Mouse (Mus musculus) thymus, postnatal 25 days (tissue): Measurements from ENCODE around the gene Laptm5.

Experiments
- DNase-seq: peaks from one replicate; pipeline ENCODE4 v3.0.0; 2022

The Laptm5 gene

GRCm38 (mm10) chr4:130913077-130913476, at the start of gene Laptm5:
TSS of gene Laptm5 (plus strand) at chr4:130913125.
- DNase-seq: peak; percentile 85

GRCm38 (mm10) chr4:130865460-130865859, 47.5 kb upstream of the Laptm5 start:
- no peak for DNase-seq

GRCm38 (mm10) chr4:130865901-130866371, 47.0 kb upstream of the Laptm5 start:
- no peak for DNase-seq

- no peak for DNase-seq
Observed at GRCm38 (mm10) chr4:130867940-130868339, 45.0 kb upstream of the Laptm5 start.

GRCm38 (mm10) chr4:130868803-130869202, 44.1 kb upstream of the Laptm5 start:
- DNase-seq: no peak

GRCm38 (mm10) chr4:130872414-130872813, 40.5 kb upstream of the Laptm5 start:
- DNase-seq: no peak

DNA sequence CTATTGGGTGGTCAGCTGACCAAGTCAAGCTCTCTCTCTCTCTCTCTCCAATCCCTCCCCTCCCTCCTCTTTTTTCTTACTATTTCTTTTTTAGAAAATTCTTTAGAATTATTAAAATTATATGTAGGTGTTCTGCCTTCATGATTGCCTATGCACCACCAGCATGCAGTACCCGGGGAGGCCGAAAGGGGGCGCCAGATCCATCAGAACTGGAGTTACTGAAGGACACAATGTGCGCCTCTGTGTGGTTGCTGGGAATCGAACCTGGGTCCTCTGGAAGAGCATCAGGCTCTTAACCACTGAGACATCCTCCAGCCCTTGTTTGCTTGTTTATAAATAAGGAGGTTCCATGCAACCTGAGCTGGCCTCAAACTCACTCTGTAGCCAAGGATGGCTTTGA, 39.5 kb upstream of the Laptm5 start:
- no peak for DNase-seq

DNA sequence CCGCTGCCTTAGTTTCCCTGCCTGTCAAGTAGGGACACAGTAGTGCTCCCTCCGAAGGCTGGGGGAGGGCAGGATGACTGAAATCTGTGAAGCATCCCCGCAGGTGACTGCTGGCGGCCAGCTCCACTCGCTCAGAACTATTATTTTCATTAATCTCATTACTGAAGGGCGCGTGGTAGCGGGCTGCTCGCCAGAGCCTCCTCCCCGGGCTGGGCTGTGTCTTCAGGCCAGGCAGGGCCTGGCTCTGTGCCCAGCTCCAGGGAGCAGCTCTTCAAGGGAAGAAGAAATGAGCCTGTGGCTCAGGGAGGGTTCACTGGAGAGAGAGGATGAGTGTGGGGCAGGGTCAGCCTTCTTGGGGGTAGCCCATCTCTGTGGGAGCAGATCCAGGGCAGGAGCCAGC, 38.3 kb upstream of the Laptm5 start:
- DNase-seq: no peak

DNA sequence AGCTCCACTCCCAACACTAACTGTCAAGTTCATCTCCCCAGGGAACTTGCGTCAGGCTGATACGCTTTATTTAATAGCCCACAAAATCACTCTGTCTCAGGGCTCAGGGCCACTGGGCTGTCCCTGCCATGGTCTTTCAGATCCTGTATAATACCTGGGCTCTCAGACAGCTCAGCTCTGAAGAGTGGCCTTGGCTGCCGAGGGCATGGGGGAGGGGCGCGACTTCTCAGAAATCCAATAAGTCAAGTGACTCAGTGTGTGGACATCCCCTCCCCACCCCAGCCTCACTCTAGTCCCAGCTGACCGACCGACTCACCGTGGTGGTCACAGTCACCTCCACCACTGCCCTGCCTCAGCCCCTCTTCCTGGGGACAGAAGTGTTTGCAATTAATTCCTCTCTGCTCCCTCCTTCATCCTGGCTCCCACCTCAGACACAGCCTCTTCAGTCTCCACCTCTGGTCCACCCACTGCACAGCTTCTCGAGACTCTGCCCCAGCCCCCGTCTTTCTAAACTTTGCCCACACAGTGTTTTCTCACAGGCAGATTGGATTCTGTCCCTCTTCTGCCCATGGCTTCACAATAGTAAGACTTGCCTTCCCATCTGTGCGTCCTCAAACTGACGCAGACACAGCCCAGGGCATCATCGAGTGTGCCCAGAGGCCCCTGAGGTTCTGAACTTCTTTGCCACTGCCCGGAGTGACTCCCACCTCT, 36.8 kb upstream of the Laptm5 start:
- no peak for DNase-seq

DNA sequence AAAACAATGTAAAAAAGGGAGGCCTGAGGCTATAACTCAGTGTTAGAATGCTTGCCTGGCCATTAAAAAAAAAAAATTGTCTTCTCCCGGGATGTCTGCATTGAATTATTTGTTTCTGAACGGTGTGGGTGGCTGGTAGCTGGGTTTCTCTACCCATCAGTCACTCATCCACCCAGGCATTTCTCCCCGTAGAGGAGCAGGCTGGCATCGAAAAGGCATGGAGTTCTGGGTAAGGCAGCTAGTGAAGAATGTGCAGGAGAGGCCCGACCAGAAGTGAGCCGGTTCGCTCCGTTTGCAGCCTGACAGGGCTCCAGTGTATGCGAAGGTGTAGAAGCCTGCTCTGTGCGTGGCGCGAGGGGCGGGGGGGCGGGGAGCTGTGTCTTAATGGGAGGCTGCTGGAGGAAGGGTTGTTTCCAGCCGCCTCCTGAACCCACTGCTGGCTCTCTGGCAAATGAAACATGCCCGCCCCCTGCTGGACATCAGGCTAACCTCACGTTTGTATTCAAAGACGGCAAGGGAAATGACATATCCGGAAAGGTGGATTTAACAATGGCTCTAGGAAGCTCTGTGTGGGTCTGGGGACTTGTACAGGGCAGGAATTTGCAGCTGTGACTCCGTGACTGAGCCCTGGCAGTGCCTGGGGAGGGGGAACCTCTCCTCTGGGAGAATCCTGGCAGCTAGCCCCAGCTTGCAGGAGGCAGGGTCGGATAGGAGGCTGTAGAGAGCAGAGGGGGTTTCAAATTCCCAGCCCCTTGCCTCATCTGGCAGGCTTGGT, 34.5 kb upstream of the Laptm5 start:
- peak; percentile 83 for DNase-seq

DNA sequence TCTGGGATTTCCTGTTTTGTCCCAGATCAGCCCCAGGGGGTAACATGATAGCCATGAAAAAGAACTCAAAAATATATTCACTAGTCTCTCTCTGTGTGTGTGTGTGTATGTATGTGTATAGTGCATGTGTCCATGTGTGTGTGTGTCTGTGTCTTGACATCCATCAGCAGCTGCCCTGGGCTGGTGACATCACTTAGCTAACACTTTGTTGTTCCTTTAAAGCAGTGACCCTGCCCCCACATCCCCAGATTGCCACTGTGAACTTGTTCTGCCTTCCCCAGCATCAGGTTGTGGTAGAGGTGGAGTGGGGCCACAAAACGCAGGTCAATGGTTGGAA, 33.9 kb upstream of the Laptm5 start:
- no peak for DNase-seq

DNA sequence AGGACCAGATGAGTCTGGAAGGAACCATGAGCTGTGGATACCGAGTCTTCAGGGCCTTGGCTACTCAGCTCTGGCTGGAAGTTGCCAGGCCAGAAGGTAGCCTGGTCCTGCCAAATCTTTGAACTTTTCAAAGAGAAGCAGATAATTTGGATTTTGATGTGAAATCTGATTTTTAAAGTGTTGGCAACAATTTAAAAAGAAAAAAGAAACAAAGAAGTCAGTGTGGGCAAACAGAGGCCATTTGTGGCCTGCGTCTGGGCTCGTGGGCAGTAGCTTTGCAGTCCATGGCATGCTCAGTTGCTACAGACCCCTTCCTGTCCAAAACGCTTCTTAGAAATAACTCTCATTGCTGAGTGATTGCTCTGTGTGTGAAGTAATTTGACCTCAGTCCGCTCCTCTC, 31.6 kb upstream of the Laptm5 start:
- DNase-seq: no peak

DNA sequence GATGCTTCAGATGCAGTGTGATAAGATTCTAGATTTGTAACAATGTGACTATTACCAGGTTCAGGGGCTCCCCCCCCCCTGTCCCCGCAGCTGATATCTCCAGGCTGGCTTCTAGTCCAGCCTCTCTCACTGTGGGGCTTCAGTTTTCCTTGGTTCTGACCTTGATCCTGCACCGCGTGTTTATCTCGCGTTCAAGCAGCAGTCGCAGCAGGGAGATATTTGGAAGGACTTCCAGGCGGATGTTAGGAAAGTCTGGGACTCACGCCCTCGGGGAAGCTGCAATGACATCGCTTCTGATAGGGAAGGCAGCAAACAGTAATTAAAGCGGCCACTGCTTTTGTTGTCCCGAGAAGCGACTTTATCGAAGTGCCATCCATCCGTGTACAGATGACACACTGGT, 30.2 kb upstream of the Laptm5 start:
- no peak for DNase-seq

- no peak for DNase-seq
Observed at GRCm38 (mm10) chr4:130883820-130884533, 28.9 kb upstream of the Laptm5 start.

DNA sequence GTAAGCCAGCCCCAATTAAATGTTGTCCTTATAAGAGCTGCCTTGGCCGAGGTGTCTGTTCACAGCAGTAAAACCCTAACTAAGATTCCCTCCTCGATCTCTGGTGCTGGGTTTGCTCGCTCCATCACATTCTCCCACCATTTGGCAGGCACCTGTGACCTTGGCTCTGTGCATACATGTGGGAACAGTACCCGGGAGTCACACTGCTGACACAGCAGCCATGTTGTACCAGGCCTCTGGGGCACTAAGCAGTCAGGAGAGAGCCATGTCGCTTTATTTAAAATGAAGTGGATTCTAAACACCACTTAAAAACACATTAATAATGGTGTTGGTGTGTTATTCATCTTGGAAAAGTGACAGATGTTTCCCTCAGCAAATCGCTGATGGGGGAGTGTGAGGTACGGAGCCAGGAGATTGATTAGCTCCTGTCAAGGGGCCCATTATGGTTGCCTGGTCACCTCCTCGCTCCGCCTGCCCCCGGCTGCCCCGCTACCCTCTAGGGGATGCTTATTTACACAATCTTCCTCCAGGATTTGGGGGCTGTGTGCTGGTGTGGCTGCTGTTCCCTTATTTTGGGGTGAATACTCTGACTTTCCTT, 25.7 kb upstream of the Laptm5 start:
- DNase-seq: no peak

DNA sequence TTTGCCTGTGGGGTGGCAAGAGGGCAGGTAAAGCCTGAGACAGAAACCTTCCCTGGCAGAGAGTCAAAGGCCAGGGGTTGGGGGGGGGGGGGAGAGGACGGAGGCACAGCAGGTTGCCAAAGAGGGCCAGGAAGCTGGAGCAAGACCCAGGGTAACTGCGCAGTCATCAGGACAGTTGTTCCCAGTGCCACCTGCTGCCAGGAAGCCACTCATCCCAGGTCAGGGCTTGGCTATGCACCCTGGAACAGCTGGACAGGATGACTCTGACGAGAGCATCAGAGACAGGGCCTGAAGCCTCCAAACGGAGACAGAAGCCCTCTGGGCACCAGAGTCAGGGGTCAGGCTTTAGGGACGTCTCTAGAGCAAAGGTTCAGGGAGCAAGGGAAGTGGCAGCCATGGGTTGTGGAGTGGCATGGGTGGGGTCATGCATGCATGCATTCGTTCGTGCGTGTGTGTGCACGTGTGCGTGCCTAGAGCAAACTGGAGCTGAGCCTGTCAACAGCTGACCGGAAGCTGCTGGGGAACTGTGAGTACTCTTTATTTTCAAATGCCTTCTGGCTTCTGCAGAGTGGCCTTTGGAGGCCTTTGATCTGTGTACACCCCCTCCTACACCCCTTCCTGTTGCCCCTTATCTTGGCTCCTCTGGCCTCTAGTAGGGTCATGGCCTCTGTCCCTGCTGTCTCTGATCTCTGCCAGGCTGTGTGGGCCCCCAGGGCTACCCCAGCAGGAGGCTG, 23.0 kb upstream of the Laptm5 start:
- no peak for DNase-seq

GRCm38 (mm10) chr4:130890511-130890840, 22.4 kb upstream of the Laptm5 start:
- no peak for DNase-seq

GRCm38 (mm10) chr4:130892001-130892587, 20.8 kb upstream of the Laptm5 start:
- peak; percentile 71 for DNase-seq

DNA sequence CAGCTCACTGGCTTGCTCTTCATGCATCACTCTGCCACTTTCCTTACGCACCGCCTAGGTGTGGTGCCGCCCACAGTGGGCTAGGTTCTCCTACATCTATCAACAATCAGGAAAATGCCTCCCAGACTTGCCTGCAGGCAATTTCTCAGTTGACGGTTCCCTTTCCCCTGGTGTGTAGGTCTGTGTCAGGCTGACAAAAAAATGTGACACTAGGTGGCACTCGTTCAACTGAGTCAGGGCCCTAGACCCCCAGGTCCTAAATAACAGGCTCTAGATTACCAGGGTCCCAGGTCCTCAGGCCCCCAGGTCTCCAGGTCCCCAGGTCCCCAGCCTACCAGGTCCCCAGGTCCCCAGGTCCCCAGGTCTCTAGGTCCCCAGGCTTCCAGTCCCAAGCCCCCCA, 19.2 kb upstream of the Laptm5 start:
- DNase-seq: no peak

DNA sequence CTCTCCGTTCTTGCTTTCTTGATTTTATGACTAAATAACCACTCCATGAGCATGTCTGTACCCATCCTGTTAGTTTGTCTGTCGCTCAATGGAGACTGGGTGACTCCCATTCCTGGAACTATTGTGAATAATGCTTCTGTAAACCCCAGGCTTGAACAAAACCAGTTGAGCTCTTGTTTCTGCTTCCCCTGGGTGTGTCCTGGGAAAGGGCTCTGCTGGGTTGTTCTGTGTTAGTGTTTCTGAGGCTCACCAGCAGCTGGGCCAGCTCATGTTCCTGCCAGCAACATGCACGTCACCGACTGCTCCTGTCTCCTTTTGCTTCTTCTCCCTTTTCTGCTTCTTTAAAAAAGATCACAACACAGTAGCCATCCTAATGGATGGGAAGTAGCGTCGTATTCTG, 17.2 kb upstream of the Laptm5 start:
- DNase-seq: no peak

DNA sequence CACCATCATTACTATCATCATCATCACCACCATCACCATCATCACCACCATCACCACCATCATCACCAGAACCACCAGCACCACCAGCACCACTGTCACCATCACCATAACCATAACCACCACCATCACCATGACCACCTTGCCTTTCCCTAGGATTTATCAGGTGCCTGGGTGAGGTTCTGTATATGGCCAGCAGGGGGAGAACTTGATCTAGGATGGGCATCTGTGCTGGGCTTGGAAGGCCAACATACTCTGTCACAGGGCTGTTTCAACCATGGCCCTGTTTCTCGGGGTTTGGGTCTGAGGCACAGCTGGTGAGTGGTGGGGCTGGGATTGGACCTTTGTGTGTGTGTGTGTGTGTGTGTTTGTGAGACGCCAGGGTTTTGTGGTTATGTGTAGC, 16.6 kb upstream of the Laptm5 start:
- DNase-seq: peak; percentile 84

DNA sequence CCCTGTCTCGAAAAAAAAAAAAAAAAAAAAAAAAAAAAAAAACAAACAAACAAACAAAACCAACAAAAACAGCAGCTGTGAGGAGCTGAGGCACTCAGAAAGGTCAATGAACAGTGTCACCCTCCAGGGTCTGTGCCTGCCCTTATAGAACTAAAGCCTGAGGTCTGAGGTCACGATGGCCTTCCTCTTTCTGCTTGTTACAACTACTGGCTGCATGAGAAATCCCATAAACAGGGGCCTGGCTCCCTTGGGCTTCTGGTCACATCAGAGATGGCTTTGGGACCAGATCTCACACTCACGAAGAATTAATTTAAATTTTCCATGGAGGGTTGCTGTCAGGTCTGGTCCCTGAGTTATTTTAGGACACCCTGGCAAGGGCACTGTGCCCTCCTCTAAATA, 13.5 kb upstream of the Laptm5 start:
- no peak for DNase-seq
